Mouse (Mus musculus) gastrocnemius, postnatal 36 days (tissue): ENCODE results near the gene Slc6a12. TPM values are rescaled to one million over a fixed set of nuclear protein-coding genes. Genes with fewer than 3 reads are reported as not detected.

ENCODE experiments used
- DNase-seq, 2 experiments: peaks; one replicate each; pipeline ENCODE4 v3.0.0; 2022
- intact Hi-C: fragments of 180-260 bp; cut with DNase I; formaldehyde crosslinking; loops from one replicate; pipeline ENCODE4 v1.15.1; 2025
- long read RNA-seq, 2 experiments: library from polyadenylated mRNA; stranded (forward); transcript quantifications; one replicate each; pipeline ENCODE4 v2.0.0; 2021
- total RNA-seq, 2 experiments: library from RNA; stranded (reverse); gene quantifications; 2 replicates each; pipeline ENCODE4 v1.2.3; 2021

The Slc6a12 gene
- under 1 TPM in 1 of 2 experiments, not detected in 1; 0.42 TPM for total RNA-seq
- long read RNA-seq, experiment 1 = 0 reads
- long read RNA-seq, experiment 2 = 0 reads

DNA sequence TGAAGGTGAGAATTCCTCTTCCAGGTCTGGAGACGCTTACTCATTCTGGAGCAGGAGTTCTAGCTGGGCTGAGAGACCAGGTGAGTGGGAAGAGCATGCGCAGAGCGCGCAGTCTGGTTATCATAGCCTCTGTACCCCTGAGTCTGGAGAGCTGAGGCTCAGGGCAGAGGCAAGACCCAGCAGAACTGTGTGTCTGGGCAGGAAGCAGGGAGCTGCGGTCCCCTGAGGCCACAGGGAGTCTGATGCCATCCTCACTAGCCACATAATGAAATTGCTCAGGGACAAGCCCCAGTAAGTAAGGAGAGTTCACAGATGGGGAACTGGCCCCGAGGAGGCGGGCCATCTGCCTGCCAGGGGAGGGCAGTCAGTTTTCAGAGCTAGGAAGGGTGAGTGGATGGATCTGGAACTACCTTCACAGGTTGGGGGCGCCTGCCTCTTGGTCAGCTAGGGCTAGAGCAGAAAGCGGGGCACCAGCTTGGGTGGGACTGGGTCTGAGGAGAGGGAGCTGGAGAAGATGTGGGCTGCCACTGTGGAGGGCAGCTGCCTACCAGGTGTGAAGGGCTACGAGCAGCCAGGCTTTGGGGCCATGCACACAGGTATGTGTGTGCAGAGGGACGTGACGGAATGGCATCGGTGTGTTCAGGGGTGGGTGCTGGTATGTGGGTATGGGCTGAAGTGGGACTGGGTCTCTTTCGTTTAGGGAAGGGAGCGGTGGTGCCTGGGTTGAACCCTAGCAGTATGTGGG is at the start of gene Slc6a12:
Slc6a12 (plus strand) TSS at position 51 of the 745 bp plus-strand sequence.
- no peak for DNase-seq
- intact Hi-C loops = no loop called here

DNA sequence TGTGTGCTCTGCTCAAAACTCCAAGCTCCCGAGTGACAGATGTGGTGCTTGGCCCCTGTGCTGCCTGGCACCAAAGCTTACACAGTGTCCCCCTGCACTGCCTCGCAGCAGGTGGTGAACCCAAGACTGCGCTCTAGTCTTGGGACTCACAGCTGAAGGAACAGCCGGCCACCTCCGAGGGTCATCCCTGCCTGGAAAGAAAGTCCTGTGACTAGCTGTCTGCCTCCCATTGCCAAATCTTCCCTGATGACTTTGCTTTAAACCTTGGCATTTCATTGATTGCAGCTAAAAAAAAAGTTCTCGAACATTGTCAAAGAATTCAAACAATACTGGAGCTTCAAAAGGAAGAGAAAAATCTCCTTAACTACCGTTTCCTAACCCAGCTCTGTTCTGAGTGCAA is 43.6 kb upstream of the Slc6a12 start:
- DNase-seq = no peak
- intact Hi-C loops = no loop called here

DNA sequence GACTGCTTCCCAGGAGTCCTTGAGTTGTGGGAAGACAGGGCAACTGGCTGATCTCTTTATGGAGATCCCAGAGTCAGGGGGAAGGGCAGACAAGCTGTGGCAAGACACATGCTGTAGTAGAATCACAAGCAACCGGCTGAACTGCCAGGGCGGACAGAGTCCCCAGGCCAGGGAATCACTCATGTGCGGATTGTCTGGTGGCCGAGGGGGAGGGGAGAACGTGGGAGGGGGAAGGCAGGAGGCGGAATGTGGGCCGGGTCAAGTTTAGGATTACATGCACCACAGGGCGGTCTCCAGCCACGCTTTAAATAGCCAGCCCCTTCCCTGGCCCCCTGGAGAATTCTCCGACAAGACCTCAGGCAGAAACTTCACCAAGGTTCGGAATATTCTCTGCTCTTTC is 42.9 kb upstream of the Slc6a12 start, which contains the start of gene Slc6a13:
Slc6a13 (plus strand) TSS at position 274 of the 400 bp plus-strand sequence.
- intact Hi-C loops = no loop called here
- DNase-seq = no peak

DNA sequence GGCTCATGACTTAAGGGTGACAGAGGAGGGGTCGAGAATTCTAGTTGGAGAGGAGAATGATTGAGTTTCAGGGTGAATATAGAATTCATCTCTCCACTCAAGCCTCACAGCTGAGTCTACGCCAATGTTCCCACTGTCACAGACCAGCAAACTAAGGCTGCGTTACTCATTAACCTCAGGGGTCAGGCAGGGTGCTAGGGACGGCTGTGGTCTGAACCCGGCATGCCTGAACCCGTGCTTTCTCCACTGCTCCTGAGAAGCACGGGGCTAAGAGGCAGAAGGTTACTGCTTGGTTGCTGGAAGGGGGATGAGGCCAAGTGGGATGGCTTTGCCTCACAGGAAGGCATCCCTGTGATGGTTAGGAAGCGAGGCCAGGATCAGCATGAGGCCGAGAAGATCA is 42.4 kb upstream of the Slc6a12 start:
- intact Hi-C loops = no loop called here

GRCm38 (mm10) chr6:121303466-121304220 is 39.2 kb upstream of the Slc6a12 start:
- intact Hi-C loops = no loop called here

More for the DNA sequence above, 42.4 kb upstream of the Slc6a12 start:
- DNase-seq = no peak

GRCm38 (mm10) chr6:121304630-121305029 is 38.2 kb upstream of the Slc6a12 start:
- DNase-seq = no peak
- intact Hi-C loops = no loop called here

More at GRCm38 (mm10) chr6:121303466-121304220, 39.2 kb upstream of the Slc6a12 start:
- DNase-seq = no peak

GRCm38 (mm10) chr6:121305571-121305970 is 37.3 kb upstream of the Slc6a12 start:
- intact Hi-C loops = no loop called here
- no peak for DNase-seq

DNA sequence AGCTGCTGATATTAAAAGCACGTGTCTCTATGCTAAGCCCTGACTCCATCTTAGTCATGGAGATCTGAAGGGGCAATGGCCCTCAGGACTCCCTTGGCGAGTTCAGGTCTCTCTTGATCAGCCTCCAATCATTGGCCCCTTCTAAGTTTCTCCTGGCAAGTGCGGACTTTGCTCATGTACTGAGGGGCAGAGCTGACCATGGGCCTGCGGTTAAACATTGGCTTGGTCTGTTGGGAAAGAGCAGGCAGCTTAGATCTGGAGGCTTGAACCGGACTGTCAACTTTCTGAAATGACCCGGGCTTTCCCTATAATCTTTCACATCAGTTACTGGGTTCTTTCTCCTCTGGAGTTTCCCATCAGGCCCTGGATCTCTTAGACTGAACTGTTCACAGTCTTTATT is 31.9 kb upstream of the Slc6a12 start:
- intact Hi-C loops = no loop called here
- no peak for DNase-seq

- no peak for DNase-seq
- intact Hi-C loops = no loop called here
Measured at GRCm38 (mm10) chr6:121319099-121319498, 23.8 kb upstream of the Slc6a12 start.

DNA sequence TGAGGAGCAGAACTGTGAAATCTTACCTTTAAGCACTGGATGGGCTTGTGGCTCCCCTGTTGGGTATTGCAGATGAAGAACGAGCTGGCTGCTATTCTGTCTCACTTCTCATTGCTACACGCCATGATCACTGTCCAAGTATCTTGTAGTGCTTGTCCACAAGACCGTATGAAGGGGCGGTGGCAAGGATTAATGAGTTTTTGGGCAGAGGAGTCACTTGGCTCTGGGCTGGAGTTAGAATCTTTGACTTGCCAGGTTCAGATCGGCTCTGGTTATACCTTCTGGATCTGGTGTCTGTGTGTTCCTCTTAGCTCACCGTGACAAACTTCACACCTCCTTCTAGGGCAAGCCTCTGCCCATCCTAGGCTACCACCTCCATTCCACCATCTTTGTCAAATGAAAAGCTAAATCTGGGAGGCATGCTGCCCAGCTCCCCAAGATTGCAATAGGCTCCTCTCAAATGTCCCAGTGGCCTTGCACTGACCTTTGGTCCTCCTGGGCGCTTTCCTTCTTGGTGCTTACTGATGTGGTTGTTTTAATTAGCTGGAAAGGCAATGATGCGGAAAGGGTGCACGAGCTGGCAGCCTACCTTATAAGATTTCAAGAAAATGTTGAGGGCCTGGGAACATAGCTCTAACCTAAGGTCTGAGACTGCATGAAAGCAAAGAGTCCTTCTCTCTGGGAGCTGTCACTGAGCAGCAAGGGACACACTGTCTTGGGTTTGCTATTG is 20.3 kb upstream of the Slc6a12 start:
- intact Hi-C loops = no loop called here
- no peak for DNase-seq

DNA sequence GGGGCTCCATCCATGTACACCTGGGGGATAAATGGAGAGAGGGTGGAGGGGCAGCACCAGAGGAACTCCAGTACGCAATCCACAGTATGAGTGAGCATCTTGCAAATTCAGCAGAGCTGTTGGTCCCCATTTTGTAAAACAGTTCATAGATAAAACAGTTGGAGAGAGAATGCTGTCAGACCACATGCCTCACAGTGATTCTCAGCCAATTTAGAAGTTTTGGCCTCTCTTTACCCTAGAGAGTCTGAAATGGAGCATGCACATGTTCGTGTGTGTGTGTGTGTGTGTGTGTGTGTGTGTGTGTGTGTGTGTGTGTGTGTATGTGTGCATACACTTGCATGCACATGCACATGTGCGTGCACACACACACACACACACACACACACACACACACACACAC is 17.6 kb upstream of the Slc6a12 start:
- intact Hi-C loops = no loop called here
- no peak for DNase-seq

DNA sequence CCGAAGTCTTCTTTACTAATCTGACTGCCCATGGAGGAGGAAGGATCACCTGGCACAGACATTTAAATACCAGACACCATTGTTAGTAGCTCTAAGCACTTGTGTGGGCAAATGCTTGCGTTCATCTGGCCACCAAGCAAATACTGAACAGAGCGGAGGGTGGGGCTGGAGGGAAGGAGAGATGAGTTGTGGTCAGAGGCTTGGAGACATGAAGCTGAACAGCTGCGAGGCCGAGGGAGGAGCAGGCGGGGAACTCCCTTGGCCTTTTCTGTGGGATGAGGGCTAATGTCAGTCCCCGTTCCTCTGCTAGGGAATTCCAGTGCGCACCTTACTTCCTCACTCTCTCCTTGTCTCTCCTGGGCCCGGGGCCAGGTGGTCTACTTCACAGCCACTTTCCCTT is 17.1 kb upstream of the Slc6a12 start:
- intact Hi-C loops = no loop called here
- no peak for DNase-seq

GRCm38 (mm10) chr6:121326486-121327069 is 16.3 kb upstream of the Slc6a12 start:
- no peak for DNase-seq
- intact Hi-C loops = no loop called here

DNA sequence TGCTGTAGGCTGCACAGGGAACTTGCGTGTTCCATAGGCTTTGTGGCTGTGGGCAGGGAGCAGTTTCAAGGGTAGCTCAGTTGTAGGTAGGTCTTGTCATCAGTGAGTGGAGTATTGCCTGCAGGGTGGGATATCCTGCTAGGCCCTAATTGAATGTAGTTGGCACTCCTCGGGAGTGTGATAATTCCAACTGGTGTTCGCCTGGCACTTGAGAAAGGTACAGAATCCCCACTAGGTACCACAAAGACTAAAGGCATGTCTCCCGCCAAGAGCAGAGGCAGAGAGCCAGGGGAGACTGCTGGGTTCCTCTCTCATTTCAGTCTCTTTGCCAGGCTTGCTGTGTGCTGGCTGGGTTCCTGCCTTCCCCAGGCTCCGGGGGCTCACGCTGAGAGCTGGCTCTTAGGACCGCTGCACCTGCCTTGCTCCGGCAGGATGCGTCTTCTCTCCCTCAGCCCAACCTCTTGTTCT is 14.4 kb upstream of the Slc6a12 start:
- intact Hi-C loops = no loop called here
- no peak for DNase-seq

DNA sequence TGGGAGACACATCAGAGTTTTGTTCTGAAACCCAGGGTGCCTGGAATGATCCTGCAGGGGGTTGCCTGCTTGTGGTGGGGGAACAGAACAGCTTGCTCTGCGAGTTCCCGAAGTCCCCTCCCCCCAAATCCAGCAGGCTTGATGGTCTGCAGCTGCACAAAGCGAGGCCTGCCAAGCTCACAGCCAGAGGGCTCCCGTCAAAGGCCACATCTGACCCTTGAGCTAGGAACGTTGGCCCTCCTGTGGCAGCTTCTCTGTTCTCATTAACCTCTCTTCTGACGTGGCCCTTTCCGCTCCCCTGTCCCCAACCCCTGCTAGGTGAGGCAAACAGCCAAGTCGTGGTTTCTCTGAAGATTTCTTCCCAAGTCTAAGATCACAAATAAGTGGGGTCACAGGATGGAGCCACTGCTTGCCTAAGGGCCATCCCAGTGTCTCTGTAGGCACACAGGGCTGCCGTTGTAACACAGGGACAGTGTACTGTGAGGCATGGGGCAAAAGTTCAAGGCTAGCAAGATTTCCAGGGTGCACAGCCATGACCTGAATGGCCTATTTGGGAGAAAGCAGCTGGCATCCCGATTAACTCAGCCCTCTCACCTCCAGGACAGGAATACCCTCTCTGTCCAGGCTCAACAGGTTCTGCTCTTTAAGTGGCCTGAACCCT is 12.9 kb upstream of the Slc6a12 start:
- no peak for DNase-seq
- intact Hi-C loops = loop anchor here (10.0 kb wide), 1 partner anchor 385 kb away; no protein-coding TSS in a partner anchor

GRCm38 (mm10) chr6:121335841-121336240 is 7.0 kb upstream of the Slc6a12 start:
- intact Hi-C loops = loop anchor here (10.0 kb wide), 1 partner anchor 391 kb away; no protein-coding TSS in a partner anchor
- DNase-seq = no peak

GRCm38 (mm10) chr6:121336558-121336957 is 6.3 kb upstream of the Slc6a12 start:
- DNase-seq = no peak
- intact Hi-C loops = loop anchor here (10.0 kb wide), 1 partner anchor 392 kb away; no protein-coding TSS in a partner anchor

DNA sequence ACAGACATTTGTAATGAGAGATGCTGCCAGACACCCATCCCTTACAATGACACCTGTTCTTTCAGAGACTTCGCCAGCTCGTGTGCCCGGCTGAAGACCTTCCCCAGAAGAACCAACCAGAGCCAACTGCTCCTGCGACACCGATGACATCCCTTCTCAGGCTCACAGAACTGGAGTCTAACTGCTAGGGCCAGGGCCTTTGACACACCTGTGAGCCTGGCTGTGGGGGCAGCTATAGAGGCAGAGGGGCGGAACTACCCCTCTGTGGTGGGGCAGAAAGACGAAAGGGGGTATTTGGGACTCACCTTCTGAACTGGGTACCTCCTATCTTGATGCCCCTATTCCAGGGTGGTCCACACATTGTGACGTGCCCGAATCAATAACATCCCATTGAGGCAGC is 5.6 kb upstream of the Slc6a12 start:
- intact Hi-C loops = loop anchor here (10.0 kb wide), 1 partner anchor 392 kb away; no protein-coding TSS in a partner anchor
- no peak for DNase-seq

DNA sequence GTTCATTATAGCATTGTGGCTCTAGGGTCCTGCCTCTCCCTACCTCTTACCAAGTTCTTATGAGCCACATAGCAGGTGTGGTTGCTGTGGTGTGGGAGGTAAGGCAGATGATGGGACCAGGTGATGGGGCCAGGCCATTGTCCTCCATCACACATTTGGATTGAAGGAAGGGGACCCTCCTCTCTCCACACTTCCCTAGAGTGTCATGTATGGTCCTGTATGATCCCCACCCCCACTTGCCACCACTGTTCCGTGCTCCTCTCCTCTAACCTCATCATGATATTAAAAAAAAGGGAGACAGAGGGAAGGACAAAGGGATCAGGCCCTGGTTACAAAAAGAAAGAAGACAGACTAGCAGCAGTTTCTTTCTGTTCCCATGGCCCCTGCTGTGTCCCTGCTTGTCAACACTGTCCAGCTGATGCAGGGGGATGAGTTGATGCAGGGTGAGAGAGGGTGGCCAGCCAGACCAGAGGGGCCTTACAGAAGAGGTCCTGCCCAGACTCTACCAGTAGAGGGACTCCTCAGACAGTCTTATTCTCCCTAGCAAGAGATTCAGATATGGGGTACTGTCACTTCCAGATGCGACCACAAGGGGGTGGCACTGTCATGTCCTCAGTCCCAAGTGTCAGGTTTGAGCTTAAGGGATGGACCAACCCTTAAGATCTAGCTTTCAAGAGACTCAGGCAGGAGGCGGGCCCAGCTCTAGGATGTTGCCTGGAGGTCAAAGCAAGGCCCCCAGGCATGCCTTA is 4.9 kb upstream of the Slc6a12 start:
- DNase-seq = peak; percentile 78 to 80
- intact Hi-C loops = loop anchor here (1.0 to 10.0 kb wide), 3 partner anchors 29 to 393 kb away; no protein-coding TSS in a partner anchor
